Mouse (Mus musculus) embryo, embryonic 10.5 days (tissue): ENCODE measurements around the gene Inpp1.

Source experiments
- DNase-seq: peaks from one replicate; pipeline ENCODE4 v3.0.0-alpha.2; 2015; ENCODE audit warnings: low spot score

Inpp1 gene

GRCm38 (mm10) chr1:52816910-52817812 lies at the start of gene Inpp1:
TSS of gene Inpp1 (minus strand) at chr1:52817688.
- peak; percentile 74 for DNase-seq

- no peak for DNase-seq
Observed at GRCm38 (mm10) chr1:52866007-52866406, 48.5 kb upstream of the Inpp1 start.

- DNase-seq = no peak
Observed at GRCm38 (mm10) chr1:52864220-52864619, 46.7 kb upstream of the Inpp1 start.

- DNase-seq = no peak
Observed at GRCm38 (mm10) chr1:52855904-52856601, 38.6 kb upstream of the Inpp1 start.

- DNase-seq = peak; percentile 56
Observed at GRCm38 (mm10) chr1:52854029-52854428, 36.5 kb upstream of the Inpp1 start.

GRCm38 (mm10) chr1:52849422-52849821 lies 31.9 kb upstream of the Inpp1 start:
- DNase-seq = no peak

- no peak for DNase-seq
Observed at GRCm38 (mm10) chr1:52846556-52846955, 29.1 kb upstream of the Inpp1 start.

- DNase-seq = peak; percentile 99
Observed at GRCm38 (mm10) chr1:52844782-52845665, 27.5 kb upstream of the Inpp1 start, which contains the start of gene Hibch. TSS of gene Hibch (plus strand) at chr1:52844929.

- DNase-seq = no peak
Observed at GRCm38 (mm10) chr1:52844354-52844753, 26.9 kb upstream of the Inpp1 start.

- DNase-seq = no peak
Observed at GRCm38 (mm10) chr1:52839099-52839498, 21.6 kb upstream of the Inpp1 start.

- peak; percentile 77 for DNase-seq
Observed at GRCm38 (mm10) chr1:52817813-52818147, 292 bp upstream of the Inpp1 start.

- DNase-seq = peak; percentile 27
Observed at GRCm38 (mm10) chr1:52816232-52816891, 1.1 kb downstream of the Inpp1 start.

GRCm38 (mm10) chr1:52808456-52808855 lies 9.0 kb downstream of the Inpp1 start:
- DNase-seq = no peak

- no peak for DNase-seq
Observed at GRCm38 (mm10) chr1:52805041-52805440, 12.4 kb downstream of the Inpp1 start.

GRCm38 (mm10) chr1:52802406-52802975 lies 15.0 kb downstream of the Inpp1 start:
- no peak for DNase-seq

- DNase-seq = no peak
Observed at GRCm38 (mm10) chr1:52801651-52802050, 15.8 kb downstream of the Inpp1 start.

- no peak for DNase-seq
Observed at GRCm38 (mm10) chr1:52800340-52800740, 17.1 kb downstream of the Inpp1 start.

GRCm38 (mm10) chr1:52799772-52800171 lies 17.7 kb downstream of the Inpp1 start:
- DNase-seq = no peak

GRCm38 (mm10) chr1:52799056-52799726 lies 18.3 kb downstream of the Inpp1 start:
- DNase-seq = no peak

GRCm38 (mm10) chr1:52795927-52796326 lies 21.6 kb downstream of the Inpp1 start:
- no peak for DNase-seq

GRCm38 (mm10) chr1:52793692-52794091 lies 23.8 kb downstream of the Inpp1 start:
- no peak for DNase-seq
